Mouse (Mus musculus): ENCODE results near the gene Cdh23. TPM values are rescaled to one million over a fixed set of nuclear protein-coding genes. Genes with fewer than 3 reads are reported as not detected.
A peak's percentile ranks its signal among the peaks of the same experiment; 100 is the strongest.

Gene Cdh23
- polyA plus RNA-seq, 1 experiment = 2.1 TPM

DNA sequence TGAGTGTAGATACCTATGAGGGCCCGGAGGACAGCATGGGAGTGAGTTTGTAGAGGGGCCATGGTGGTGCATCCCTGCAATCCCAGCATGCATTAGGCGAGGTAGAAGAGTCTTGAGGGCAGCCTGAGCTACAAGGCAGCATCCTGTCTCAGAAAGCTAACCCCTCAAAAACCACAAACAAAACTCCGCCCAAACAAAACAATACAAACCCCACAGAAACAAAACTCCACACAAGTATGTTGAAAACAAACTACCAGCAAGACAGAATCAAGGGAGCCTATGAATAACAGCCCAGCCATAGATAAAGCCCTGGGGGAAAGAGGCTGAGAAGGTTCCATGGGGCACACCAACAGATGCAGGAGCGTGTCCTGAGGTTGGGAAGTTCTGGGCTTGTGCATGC, 350.2 kb downstream of the Cdh23 start:
- DNase-seq (ENCODE audit: low read depth) = no peak

- no peak for DNase-seq (ENCODE audit: low read depth)
These were observed 352.2 kb downstream of the Cdh23 start for GRCm38 (mm10) chr10:60344111-60344510.

DNA sequence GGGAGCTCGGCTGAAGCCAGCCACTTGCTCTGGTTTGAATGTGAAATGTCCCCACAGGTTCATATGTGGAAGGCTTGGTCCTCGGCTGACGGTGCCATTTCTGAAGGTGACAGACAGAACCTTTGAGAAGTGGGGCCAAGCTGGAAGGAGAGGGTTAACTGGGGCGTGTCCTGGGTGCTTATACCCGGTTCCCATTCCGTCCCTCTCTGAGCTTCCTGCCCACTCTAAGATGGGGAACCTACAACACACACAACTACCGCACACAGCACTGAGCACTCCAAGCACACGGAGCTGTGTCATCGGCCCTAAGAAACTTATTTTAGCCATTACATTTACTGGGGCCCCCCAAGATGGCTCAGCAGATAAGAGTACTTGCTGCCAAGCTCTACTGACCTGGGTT, 354.8 kb downstream of the Cdh23 start:
- DNase-seq (ENCODE audit: low read depth) = no peak

DNA sequence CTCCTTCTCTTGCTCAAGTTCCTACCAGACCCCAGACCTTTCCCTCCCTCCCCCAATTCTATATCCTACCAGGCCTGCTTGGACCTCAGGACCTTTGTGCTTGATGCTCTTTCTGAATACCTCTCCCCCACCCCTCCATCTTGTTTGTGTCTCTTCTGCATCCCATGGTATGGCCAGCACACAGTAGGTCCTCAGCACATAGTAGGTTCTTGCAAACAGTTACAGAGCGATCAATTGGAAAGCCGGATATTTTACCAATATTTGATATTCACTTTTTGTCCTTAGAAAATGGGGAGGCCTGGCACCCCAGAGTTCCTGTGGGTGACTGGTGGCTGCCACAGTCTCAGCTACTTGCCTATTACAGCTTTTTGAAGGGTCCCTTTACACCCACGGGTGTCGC, 361.3 kb downstream of the Cdh23 start:
- no peak for DNase-seq (ENCODE audit: low read depth)

DNA sequence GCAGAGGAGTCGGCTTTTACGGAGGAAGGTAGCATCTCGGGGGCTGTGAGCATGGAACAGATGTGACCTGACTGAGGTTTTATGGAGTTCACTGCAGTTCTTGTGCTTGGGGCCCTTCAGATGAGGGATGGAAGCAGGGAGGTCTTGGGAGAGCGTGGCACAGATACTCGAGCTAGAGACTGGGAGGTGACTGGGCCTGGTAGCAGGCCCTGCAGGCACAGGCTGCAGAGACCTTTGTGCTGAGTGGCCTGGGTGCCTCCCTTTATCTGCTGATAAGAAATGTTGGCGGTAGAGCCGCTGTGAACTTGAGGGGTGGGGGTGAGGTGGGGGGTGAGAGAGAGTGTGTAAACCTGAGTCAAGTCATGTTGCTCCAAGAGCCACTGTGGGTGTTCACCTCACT, 361.7 kb downstream of the Cdh23 start:
- DNase-seq (ENCODE audit: low read depth) = no peak

GRCm38 (mm10) chr10:60328963-60329650, 367.2 kb downstream of the Cdh23 start:
- DNase-seq (ENCODE audit: low read depth) = no peak

GRCm38 (mm10) chr10:60316166-60316565, 380.1 kb downstream of the Cdh23 start:
- no peak for DNase-seq (ENCODE audit: low read depth)

GRCm38 (mm10) chr10:60313606-60314005, 382.7 kb downstream of the Cdh23 start:
- DNase-seq (ENCODE audit: low read depth) = no peak

- no peak for DNase-seq (ENCODE audit: low read depth)
These were observed 385.7 kb downstream of the Cdh23 start for GRCm38 (mm10) chr10:60310629-60311028.

DNA sequence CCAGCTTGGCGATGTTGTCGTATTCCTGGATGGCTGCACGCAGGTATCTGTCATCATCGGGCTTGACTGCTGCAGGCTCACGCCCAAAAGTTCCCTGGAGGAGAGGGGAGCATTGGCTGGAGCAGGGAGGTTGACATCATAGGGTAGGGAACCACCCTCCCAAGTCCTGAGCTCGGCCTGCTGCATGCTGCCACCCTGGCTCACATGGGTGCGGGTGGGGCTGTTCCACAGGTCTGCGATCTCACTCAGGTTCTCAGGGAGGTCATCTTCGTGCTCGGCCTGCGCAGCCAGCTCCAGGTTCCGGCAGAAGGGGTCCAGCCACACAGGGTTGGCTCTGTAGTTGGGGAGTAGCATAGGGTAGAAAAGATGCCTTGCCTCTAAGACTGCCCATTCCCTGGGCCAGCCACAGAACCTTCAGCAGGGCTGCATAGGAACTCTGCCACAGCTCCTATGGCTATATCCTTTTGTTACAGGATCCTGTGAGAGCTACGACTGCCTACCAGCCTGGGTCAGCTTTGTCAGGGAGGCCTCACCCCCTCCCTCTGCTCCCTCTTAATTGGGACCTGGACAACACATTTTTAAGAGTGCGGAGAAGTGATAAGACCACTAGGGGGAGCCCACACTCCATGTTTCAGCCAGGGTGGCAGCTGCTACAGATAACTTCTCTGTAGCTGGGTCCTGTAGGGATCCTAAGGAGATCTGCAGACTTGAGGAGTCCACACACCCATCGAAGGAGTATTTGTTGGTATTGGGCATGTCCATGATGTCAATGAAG, 391.2 kb downstream of the Cdh23 start:
- DNase-seq (ENCODE audit: low read depth) = no peak

DNA sequence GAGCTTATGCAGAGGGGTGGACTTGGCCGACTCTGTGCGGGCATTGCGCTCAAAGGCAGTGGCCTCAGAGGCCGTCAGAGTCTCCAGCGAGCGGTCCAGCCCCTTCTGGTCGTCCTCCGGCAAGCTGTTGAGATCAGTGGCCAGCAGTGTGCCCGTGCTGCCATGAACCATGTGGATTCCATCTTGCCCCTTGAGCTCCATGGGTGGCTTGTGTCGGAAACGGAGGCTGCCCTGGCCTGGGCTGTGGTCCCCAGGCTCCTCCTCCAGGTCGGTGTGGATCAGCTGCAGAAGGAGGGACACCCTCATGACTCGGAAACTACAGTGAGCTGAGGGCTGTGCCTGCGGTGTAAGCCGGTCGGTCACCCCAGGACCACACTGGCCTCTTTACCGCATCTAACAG, 392.9 kb downstream of the Cdh23 start:
- no peak for DNase-seq (ENCODE audit: low read depth)

GRCm38 (mm10) chr10:60299636-60300035, 396.7 kb downstream of the Cdh23 start:
- no peak for DNase-seq (ENCODE audit: low read depth)

DNA sequence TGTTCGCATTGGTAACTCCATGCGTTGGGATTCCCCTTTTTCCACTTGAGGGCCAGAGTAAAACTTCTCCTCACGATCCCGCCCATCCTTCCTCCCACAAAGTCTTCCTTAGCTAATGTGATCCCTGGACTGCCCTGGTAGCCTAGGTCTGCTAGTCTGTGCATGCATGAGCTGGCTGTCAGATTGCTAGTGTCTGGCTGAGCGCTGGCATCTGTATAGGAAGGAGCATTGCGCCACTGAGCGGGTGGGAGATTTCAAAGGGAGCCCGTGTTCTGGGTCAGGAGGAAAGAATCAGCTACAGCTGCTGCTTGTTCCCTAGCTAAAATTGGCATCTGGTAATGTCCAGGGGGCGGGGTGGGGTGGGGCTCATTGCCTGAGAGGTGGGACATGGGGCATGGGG, 400.3 kb downstream of the Cdh23 start:
- peak; percentile 89 for DNase-seq (ENCODE audit: low read depth)

GRCm38 (mm10) chr10:60295356-60295755, 400.9 kb downstream of the Cdh23 start:
- DNase-seq (ENCODE audit: low read depth) = no peak

GRCm38 (mm10) chr10:60294621-60295020, 401.7 kb downstream of the Cdh23 start:
- no peak for DNase-seq (ENCODE audit: low read depth)

DNA sequence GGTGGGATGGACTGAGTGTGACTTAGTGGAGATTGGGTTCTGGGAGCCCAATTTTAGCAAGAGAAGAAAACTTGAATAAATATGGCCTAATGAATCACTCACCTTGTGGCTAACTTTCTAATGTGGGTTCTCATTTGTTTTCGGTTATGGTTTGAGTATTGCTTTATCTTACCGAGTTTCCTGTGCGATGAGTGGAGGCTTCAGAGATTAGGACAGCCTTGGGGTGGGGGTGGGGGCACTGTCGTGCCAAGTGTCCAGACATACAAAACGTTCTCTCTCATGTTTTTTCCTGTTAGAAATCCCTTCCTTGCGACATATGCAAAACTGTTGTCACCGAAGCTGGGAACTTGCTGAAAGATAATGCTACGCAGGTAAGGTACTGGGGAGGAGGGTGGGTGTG, 404.1 kb downstream of the Cdh23 start:
- DNase-seq (ENCODE audit: low read depth) = no peak

DNA sequence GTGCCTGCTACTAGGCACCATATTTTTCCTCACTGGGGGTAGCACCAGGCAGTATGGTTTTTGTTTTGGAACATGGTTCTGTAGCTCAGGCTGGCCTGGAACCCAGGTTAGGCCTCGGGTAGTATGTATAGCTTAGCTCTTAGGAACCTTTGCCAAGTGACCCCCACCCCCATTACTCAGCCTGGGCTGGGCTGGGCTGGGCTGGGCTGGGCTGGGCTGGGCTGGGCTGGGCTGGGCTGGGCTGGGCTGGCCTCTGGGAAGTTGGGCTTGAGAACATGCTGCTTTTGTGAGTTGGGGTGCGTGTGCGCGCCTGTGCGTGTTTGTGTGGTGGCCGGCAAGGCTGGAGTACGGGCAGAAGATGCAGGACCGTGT, 405.6 kb downstream of the Cdh23 start:
- no peak for DNase-seq (ENCODE audit: low read depth)

DNA sequence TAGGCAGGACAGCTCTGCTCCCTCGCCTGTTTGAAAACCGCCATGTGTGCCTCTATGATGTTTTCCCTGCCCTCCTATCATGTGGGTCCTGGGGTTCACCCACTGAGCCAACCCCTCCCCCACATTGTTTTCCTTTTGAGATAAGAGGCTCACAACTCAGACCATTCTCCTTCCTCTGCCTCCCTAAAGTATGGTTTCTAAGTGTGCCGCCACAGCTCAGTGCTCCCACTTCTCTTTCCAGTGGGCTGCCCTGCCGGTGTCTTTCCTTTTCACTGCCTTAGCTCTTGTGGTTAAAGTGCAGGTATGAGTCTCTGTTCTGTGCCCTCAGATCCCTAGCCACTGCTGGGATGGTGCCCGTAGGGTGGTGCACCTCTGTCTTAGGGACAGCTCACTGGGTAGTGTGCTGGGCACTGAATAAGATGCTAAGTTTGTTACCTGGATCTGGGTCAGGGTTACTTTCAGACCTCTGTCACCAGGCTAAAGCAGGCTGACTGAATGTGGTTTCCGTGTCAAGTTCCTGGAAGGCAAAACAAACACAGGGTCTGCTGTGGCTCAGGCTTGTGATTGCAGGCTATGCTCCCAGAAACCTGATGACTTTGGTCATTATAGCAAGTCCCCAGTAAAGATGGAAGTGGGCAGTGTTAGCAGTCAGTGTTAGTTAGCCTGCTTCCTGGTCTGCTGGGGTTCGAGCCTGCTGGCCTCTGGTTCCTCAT, 406.1 kb downstream of the Cdh23 start:
- no peak for DNase-seq (ENCODE audit: low read depth)

- no peak for DNase-seq (ENCODE audit: low read depth)
These were observed 407.1 kb downstream of the Cdh23 start for GRCm38 (mm10) chr10:60289216-60289615.

GRCm38 (mm10) chr10:60287726-60288125, 408.6 kb downstream of the Cdh23 start:
- DNase-seq (ENCODE audit: low read depth) = no peak

GRCm38 (mm10) chr10:60287161-60287560, 409.1 kb downstream of the Cdh23 start:
- DNase-seq (ENCODE audit: low read depth) = peak; percentile 58

GRCm38 (mm10) chr10:60286546-60286945, 409.7 kb downstream of the Cdh23 start:
- no peak for DNase-seq (ENCODE audit: low read depth)

Data from gonadal fat pad, adult 2 months (tissue).